Mouse (Mus musculus) kidney, embryonic 15.5 days (tissue): ENCODE measurements around the gene Gm43951. TPM values are rescaled to one million over a fixed set of nuclear protein-coding genes. Genes with fewer than 3 reads are reported as not detected.

Experiments used
- ATAC-seq: fragments of 200-750 bp; cut with Nextera tagmentation; replicated peaks from 2 replicates; pipeline ENCODE4 v1.8.0; 2017; ENCODE audit warnings: moderate TSS enrichment; ENCODE audit not compliant: low FRiP score
- H3K27ac ChIP-seq: fragments of 300-500 bp; sonication (generic); 2 replicates; pipeline ENCODE4 v1.5.1; 2015; ENCODE audit warnings: mild to moderate bottlenecking, inconsistent platforms
- H3K27me3 ChIP-seq: fragments of 300-500 bp; sonication (generic); 2 replicates; pipeline ENCODE4 v1.6.1; 2015; ENCODE audit warnings: inconsistent platforms
- H3K36me3 ChIP-seq: fragments of 300-500 bp; sonication (generic); 2 replicates; pipeline ENCODE4 v1.6.1; 2015; ENCODE audit warnings: inconsistent platforms
- H3K4me1 ChIP-seq: fragments of 300-500 bp; sonication (generic); 2 replicates; pipeline ENCODE4 v1.6.1; 2015; ENCODE audit warnings: inconsistent platforms
- H3K4me2 ChIP-seq: fragments of 300-500 bp; sonication (generic); 2 replicates; pipeline ENCODE4 v1.6.1; 2015; ENCODE audit warnings: moderate library complexity, mild to moderate bottlenecking, inconsistent platforms
- H3K4me3 ChIP-seq: fragments of 300-500 bp; sonication (generic); replicated peaks from 2 replicates; pipeline ENCODE4 v1.5.1; 2015; ENCODE audit warnings: mild to moderate bottlenecking, inconsistent platforms
- H3K9ac ChIP-seq: fragments of 300-500 bp; sonication (generic); 2 replicates; pipeline ENCODE4 v1.6.1; 2015; ENCODE audit warnings: mild to moderate bottlenecking, inconsistent platforms
- H3K9me3 ChIP-seq: fragments of 300-500 bp; sonication (generic); replicated peaks from 2 replicates; pipeline ENCODE4 v1.6.1; 2016; ENCODE audit warnings: inconsistent platforms
- WGBS: fragments of 180-500 bp; shearing (Covaris S2); methylation state at CpG from one replicate; pipeline ENCODE4 v1.1.7; 2015; ENCODE audit warnings: mixed read lengths; 5-methylcytosine and 5-hydroxymethylcytosine counted together
- polyA plus RNA-seq: library from polyadenylated mRNA; unstranded; fragments of >200 nt; fragmentation: Nextera tagmentation; extraction: Ambion mirVana; gene quantifications from 2 replicates; pipeline ENCODE4 v1.2.1, GENCODE M21; 2015

The Gm43951 gene
- 0.22 and 0.29 TPM in 2 replicates for polyA plus RNA-seq

GRCm38 (mm10) chr11:72206341-72207203, at the start of gene Gm43951:
Gm43951 (minus strand) TSS chr11:72206840.
- peak; percentile 49 for ATAC-seq

GRCm38 (mm10) chr11:72256441-72256840, 49.8 kb upstream of the Gm43951 start:
- H3K27ac ChIP-seq = no peak overlapping the region
- H3K4me1 ChIP-seq = no peaks in the 10 kb centered on the region
- WGBS = 84% methylated on average over 2 of the region's 2 CpGs
- no peak overlapping the region for H3K4me2 ChIP-seq
- no peaks in the 10 kb centered on the region for H3K36me3 ChIP-seq
- ATAC-seq = no peak
- no peak overlapping the region for H3K9ac ChIP-seq
- no peaks in the 10 kb centered on the region for H3K27me3 ChIP-seq
- H3K4me3 ChIP-seq = no peak overlapping the region
- no peaks in the 10 kb centered on the region for H3K9me3 ChIP-seq

More at GRCm38 (mm10) chr11:72206341-72207203, at the start of gene Gm43951:
- Histone ChIP-seq H3K27me3 (no peaks in the 10 kb centered on the region), H3K9me3 (no peaks in the 10 kb centered on the region), H3K4me2 (peak within 1 kb of the TSS; percentile 90), H3K27ac (peak within 1 kb of the TSS; percentile 87), H3K36me3 (peaks cover 31% of the 10 kb centered on the region), H3K4me1 (peaks cover 28% of the 10 kb centered on the region), H3K4me3 (peak within 1 kb of the TSS; percentile 73), H3K9ac (peak within 1 kb of the TSS; percentile 76)
- WGBS = under 1% methylated on average over 43 of the region's 43 CpGs

- ATAC-seq = no peak
Measured at GRCm38 (mm10) chr11:72255629-72256028, 49.0 kb upstream of the Gm43951 start.

DNA sequence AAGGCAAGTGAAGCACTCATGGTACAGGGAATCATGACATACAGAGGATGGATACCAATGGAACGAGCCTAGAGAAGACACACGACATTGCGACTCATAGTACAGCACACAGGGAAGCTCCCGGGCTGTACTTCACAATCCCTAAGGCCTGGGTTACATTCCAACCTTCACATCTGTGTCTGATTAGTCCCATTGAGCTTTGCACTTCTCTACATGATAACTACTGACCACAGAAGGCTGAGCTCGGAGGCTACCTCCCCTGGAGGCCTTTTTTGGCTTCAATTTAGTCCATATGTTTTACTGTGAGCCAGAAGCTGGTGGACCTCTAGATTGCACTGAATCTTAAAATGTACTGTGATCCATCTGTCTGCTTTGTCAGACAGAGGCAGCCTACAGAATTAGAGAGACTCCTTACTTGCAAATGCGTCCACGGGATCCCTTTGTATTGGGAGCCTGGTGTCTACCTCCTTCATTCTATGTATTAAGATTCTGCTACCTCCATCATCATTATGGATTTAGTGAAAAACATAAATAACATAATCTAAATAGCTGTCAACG, 38.6 kb upstream of the Gm43951 start:
- no peak overlapping the region for H3K4me3 ChIP-seq
- no peak for ATAC-seq
- H3K4me1 ChIP-seq = no peaks in the 10 kb centered on the region
- 85% methylated on average over 8 of the region's 8 CpGs for WGBS
- no peak overlapping the region for H3K9ac ChIP-seq
- H3K27ac ChIP-seq = no peak overlapping the region
- no peak overlapping the region for H3K4me2 ChIP-seq
- H3K36me3 ChIP-seq = no peaks in the 10 kb centered on the region
- H3K27me3 ChIP-seq = peaks cover 7% of the 10 kb centered on the region; the same call in 1 of the 2 replicates
- no peaks in the 10 kb centered on the region for H3K9me3 ChIP-seq

More at GRCm38 (mm10) chr11:72255629-72256028, 49.0 kb upstream of the Gm43951 start:
- Histone ChIP-seq H3K27ac (no peak overlapping the region), H3K9ac (no peak overlapping the region), H3K4me2 (no peak overlapping the region), H3K4me1 (no peaks in the 10 kb centered on the region), H3K9me3 (no peaks in the 10 kb centered on the region), H3K4me3 (no peak overlapping the region), H3K27me3 (peaks cover 2% of the 10 kb centered on the region; the same call in 1 of the 2 replicates), H3K36me3 (no peaks in the 10 kb centered on the region)
- 94% methylated on average over 4 of the region's 4 CpGs for WGBS

- no peak overlapping the region for H3K4me2 ChIP-seq
- no peaks in the 10 kb centered on the region for H3K9me3 ChIP-seq
- H3K4me1 ChIP-seq = no peaks in the 10 kb centered on the region
- no peak for ATAC-seq
- WGBS = 66% methylated on average over 4 of the region's 4 CpGs
- no peaks in the 10 kb centered on the region for H3K36me3 ChIP-seq
- no peaks in the 10 kb centered on the region for H3K27me3 ChIP-seq
- no peak overlapping the region for H3K9ac ChIP-seq
- H3K4me3 ChIP-seq = no peak overlapping the region
- H3K27ac ChIP-seq = no peak overlapping the region
Measured at GRCm38 (mm10) chr11:72240062-72240860, 33.6 kb upstream of the Gm43951 start.

- no peak overlapping the region for H3K4me3 ChIP-seq
- no peaks in the 10 kb centered on the region for H3K9me3 ChIP-seq
- H3K9ac ChIP-seq = no peak overlapping the region
- no peak overlapping the region for H3K4me2 ChIP-seq
- no peaks in the 10 kb centered on the region for H3K27me3 ChIP-seq
- H3K36me3 ChIP-seq = no peaks in the 10 kb centered on the region
- no peak for ATAC-seq
- H3K4me1 ChIP-seq = no peaks in the 10 kb centered on the region
- WGBS = 55% methylated on average over 5 of the region's 5 CpGs
- no peak overlapping the region for H3K27ac ChIP-seq
Measured at GRCm38 (mm10) chr11:72234013-72234412, 27.4 kb upstream of the Gm43951 start.

GRCm38 (mm10) chr11:72232991-72233390, 26.4 kb upstream of the Gm43951 start:
- H3K27ac ChIP-seq = no peak overlapping the region
- no peaks in the 10 kb centered on the region for H3K9me3 ChIP-seq
- H3K4me1 ChIP-seq = no peaks in the 10 kb centered on the region
- H3K4me2 ChIP-seq = no peak overlapping the region
- no peak overlapping the region for H3K4me3 ChIP-seq
- no peaks in the 10 kb centered on the region for H3K27me3 ChIP-seq
- 59% methylated on average over 1 of the region's 1 CpGs for WGBS
- H3K9ac ChIP-seq = no peak overlapping the region
- ATAC-seq = no peak
- no peaks in the 10 kb centered on the region for H3K36me3 ChIP-seq

GRCm38 (mm10) chr11:72232068-72232467, 25.4 kb upstream of the Gm43951 start:
- H3K36me3 ChIP-seq = no peaks in the 10 kb centered on the region
- no peak overlapping the region for H3K27ac ChIP-seq
- H3K9me3 ChIP-seq = no peaks in the 10 kb centered on the region
- H3K27me3 ChIP-seq = no peaks in the 10 kb centered on the region
- no peak overlapping the region for H3K4me2 ChIP-seq
- no peak overlapping the region for H3K9ac ChIP-seq
- 82% methylated on average over 7 of the region's 7 CpGs for WGBS
- ATAC-seq = no peak
- H3K4me3 ChIP-seq = no peak overlapping the region
- H3K4me1 ChIP-seq = no peaks in the 10 kb centered on the region

- no peaks in the 10 kb centered on the region for H3K36me3 ChIP-seq
- no peak for ATAC-seq
- WGBS = 93% methylated on average over 4 of the region's 4 CpGs
- H3K27me3 ChIP-seq = no peaks in the 10 kb centered on the region
- H3K9me3 ChIP-seq = no peaks in the 10 kb centered on the region
- H3K4me2 ChIP-seq = no peak overlapping the region
- no peak overlapping the region for H3K9ac ChIP-seq
- H3K4me1 ChIP-seq = peaks cover 2% of the 10 kb centered on the region; the same call in 1 of the 2 replicates
- H3K27ac ChIP-seq = no peak overlapping the region
- no peak overlapping the region for H3K4me3 ChIP-seq
Measured at GRCm38 (mm10) chr11:72228513-72228912, 21.9 kb upstream of the Gm43951 start.

- 83% methylated on average over 6 of the region's 6 CpGs for WGBS
- H3K4me3 ChIP-seq = no peak overlapping the region
- ATAC-seq = no peak
- no peaks in the 10 kb centered on the region for H3K9me3 ChIP-seq
- no peak overlapping the region for H3K4me2 ChIP-seq
- H3K27me3 ChIP-seq = no peaks in the 10 kb centered on the region
- no peak overlapping the region for H3K27ac ChIP-seq
- peaks cover 2% of the 10 kb centered on the region; the same call in 1 of the 2 replicates for H3K4me1 ChIP-seq
- no peaks in the 10 kb centered on the region for H3K36me3 ChIP-seq
- H3K9ac ChIP-seq = no peak overlapping the region
Measured at GRCm38 (mm10) chr11:72226901-72227300, 20.3 kb upstream of the Gm43951 start.

- no peak overlapping the region for H3K4me2 ChIP-seq
- no peak overlapping the region for H3K9ac ChIP-seq
- WGBS = 80% methylated on average over 10 of the region's 10 CpGs
- H3K36me3 ChIP-seq = no peaks in the 10 kb centered on the region
- no peaks in the 10 kb centered on the region for H3K27me3 ChIP-seq
- no peak for ATAC-seq
- no peaks in the 10 kb centered on the region for H3K9me3 ChIP-seq
- peaks cover 2% of the 10 kb centered on the region; the same call in 1 of the 2 replicates for H3K4me1 ChIP-seq
- H3K27ac ChIP-seq = no peak overlapping the region
- no peak overlapping the region for H3K4me3 ChIP-seq
Measured at GRCm38 (mm10) chr11:72226020-72226791, 19.6 kb upstream of the Gm43951 start.
